Mouse (Mus musculus) kidney, adult 2 months (tissue): Measurements from ENCODE around the gene 4930583I09Rik.

Experiments
- CTCF ChIP-seq: fragments of 200-500 bp; conservative IDR thresholded peaks from 2 replicates; pipeline ENCODE4 v1.5.1; 2011; ENCODE audit warnings: low read depth, mild to moderate bottlenecking, control low read depth, low read length, moderate library complexity, mixed read lengths; ENCODE audit not compliant: insufficient read depth, insufficient read length
- POLR2A ChIP-seq: fragments of 200-500 bp; IDR thresholded peaks from one replicate; pipeline ENCODE4 v1.6.1; 2011; ENCODE audit warnings: low read depth, low read length, control low read depth

DNA sequence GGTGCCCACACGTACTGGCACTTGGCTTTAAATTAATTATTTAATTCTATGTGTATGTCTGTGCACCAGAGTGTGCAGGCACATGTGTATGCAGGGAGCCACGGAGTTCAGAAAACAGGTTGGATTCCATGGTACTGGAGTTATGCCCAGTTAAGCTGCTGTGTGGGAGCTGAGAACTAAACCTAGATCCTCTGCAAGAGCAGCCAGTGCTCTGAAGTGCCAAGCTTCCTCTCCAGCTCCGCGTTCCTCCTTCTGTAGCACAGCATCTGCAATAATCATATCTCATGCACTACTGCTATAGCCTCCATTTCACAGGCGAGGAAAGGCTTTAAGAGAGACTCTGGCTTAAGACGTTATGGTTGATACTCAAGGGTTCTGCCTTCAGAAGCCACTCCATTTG is 22.3 kb downstream of the 4930583I09Rik start:
- TF ChIP-seq CTCF = no peak
- TF ChIP-seq POLR2A = no peak
